Mouse (Mus musculus) heart, embryonic 11.5 days (tissue): ENCODE measurements around the gene F5. TPM values are rescaled to one million over a fixed set of nuclear protein-coding genes. Genes with fewer than 3 reads are reported as not detected.

ENCODE experiments used
- ATAC-seq: fragments of 200-750 bp; cut with Nextera tagmentation; replicated peaks from 2 replicates; pipeline ENCODE4 v1.8.0; 2017; ENCODE audit warnings: moderate library complexity; ENCODE audit not compliant: insufficient number of reproducible peaks, low FRiP score, low TSS enrichment
- H3K27ac ChIP-seq: fragments of 300-500 bp; sonication (generic); 2 replicates; pipeline ENCODE4 v1.5.1; 2014; ENCODE audit warnings: mild to moderate bottlenecking, low read depth, low read length
- H3K27me3 ChIP-seq: fragments of 300-500 bp; sonication (generic); 2 replicates; pipeline ENCODE4 v1.6.1; 2014; ENCODE audit warnings: mild to moderate bottlenecking, low read length, mixed read lengths; ENCODE audit not compliant: control insufficient read depth, insufficient read depth
- H3K36me3 ChIP-seq: fragments of 300-500 bp; sonication (generic); 2 replicates; pipeline ENCODE4 v1.6.1; 2014; ENCODE audit warnings: mild to moderate bottlenecking, low read length, moderate library complexity, mixed read lengths; ENCODE audit not compliant: control insufficient read depth, insufficient read depth
- H3K4me1 ChIP-seq: fragments of 300-500 bp; sonication (generic); 2 replicates; pipeline ENCODE4 v1.6.1; 2014; ENCODE audit warnings: low read length; ENCODE audit not compliant: control insufficient read depth, insufficient read depth
- H3K4me2 ChIP-seq: fragments of 300-500 bp; sonication (generic); 2 replicates; pipeline ENCODE4 v1.6.1; 2014; ENCODE audit warnings: mild to moderate bottlenecking, moderate library complexity
- H3K4me3 ChIP-seq: fragments of 300-500 bp; sonication (generic); 2 replicates; pipeline ENCODE4 v1.5.1; 2014; ENCODE audit warnings: low read depth, low read length
- H3K9ac ChIP-seq: fragments of 300-500 bp; sonication (generic); 2 replicates; pipeline ENCODE4 v1.6.1; 2014; ENCODE audit warnings: mild to moderate bottlenecking, low read depth, low read length, moderate library complexity
- H3K9me3 ChIP-seq: fragments of 300-500 bp; sonication (generic); replicated peaks from 2 replicates; pipeline ENCODE4 v1.6.1; 2016; ENCODE audit warnings: low read length; ENCODE audit not compliant: control insufficient read depth
- WGBS: fragments of 180-500 bp; shearing (Covaris S2); extraction: QIAGEN DNeasy Blood & Tissue Kit; methylation state at CpG from one replicate; pipeline ENCODE4 v1.1.7; 2014; ENCODE audit not compliant: insufficient replicate concordance; 5-methylcytosine and 5-hydroxymethylcytosine counted together
- polyA plus RNA-seq: library from polyadenylated mRNA; unstranded; fragments of >200 nt; fragmentation: Nextera tagmentation; extraction: Ambion mirVana; gene quantifications from 2 replicates; pipeline ENCODE4 v1.2.1, GENCODE M21; 2014

F5 gene
- polyA plus RNA-seq, 1 experiment from 2014 or later: 0.70 TPM

DNA sequence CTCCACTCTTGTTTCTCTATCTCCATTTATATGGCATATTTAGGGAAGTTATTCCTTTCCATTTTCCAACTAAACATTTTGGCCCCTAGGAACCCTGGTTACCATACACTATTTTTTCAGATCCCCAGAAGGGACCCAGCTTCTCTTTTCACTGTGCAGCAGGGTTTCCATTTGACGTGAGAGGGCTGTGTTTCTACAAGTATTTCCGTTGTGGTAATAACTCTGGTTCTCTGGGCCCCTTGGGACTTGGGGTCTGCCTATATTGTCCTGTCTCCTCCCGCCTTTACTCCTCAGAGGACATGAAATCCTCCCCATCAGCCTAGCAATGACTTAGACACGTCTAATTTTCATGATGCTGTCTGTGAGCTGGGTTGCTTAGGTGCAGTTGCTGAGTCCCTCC, 12.2 kb upstream of the F5 start:
- WGBS: 61% methylated on average over 4 of the region's 4 CpGs
- Histone ChIP-seq H3K4me3 (no peak overlapping the region), H3K9me3 (no peaks in the 10 kb centered on the region), H3K36me3 (no peaks in the 10 kb centered on the region), H3K4me1 (0 out of 2 replicates have a peak, but pooled peaks cover 2% of the 10 kb centered on the region), H3K4me2 (no peak overlapping the region), H3K27ac (no peak overlapping the region), H3K9ac (no peak overlapping the region), H3K27me3 (no peaks in the 10 kb centered on the region)
- no peak for ATAC-seq

DNA sequence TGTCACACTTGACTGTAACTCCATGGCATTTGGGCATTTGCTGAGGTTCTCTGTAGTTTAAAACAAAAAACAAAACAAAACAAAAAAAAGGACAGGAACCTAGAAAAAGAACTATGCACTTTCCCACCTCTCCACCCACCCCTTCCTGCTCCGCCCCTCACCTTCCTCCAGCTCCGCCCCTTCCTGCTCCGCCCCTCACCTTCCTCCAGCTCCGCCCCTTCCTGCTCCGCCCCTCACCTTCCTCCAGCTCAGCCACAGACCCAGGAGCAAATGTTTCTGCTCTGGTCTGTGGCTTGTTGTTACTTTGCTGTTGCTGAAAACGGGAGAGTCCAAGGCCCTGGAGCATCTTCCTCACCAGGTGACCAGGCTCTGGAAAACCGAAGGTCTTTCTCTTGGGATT, 2.6 kb upstream of the F5 start:
- no peaks in the 10 kb centered on the region for H3K36me3 ChIP-seq
- no peak overlapping the region for H3K4me2 ChIP-seq
- 88% methylated on average over 7 of the region's 7 CpGs for WGBS
- H3K4me1 ChIP-seq: no peaks in the 10 kb centered on the region
- H3K27ac ChIP-seq: no peak overlapping the region
- no peak for ATAC-seq
- no peaks in the 10 kb centered on the region for H3K27me3 ChIP-seq
- H3K4me3 ChIP-seq: no peak overlapping the region
- no peaks in the 10 kb centered on the region for H3K9me3 ChIP-seq
- H3K9ac ChIP-seq: no peak overlapping the region

DNA sequence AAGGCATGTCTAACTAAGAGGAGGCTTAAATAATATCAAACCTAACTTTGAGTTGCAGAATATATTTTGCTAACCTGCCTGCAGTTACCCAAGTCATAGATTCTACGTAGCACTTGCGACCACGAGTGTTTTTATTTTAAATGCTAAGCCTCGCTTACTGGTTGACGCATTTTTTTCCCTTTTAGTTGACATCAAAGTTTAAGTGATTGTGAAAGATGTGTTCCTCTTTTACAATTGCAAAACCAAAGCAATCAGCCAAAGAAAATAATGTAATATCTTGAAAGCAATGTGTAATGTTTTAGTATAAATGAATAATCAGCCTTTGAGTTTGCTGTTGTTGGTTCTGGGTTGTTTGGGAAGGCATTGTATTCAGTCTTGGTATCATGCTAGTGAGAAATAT, 1.2 kb downstream of the F5 start:
- no peak overlapping the region for H3K9ac ChIP-seq
- no peaks in the 10 kb centered on the region for H3K4me1 ChIP-seq
- H3K27me3 ChIP-seq: no peaks in the 10 kb centered on the region
- H3K36me3 ChIP-seq: no peaks in the 10 kb centered on the region
- no peak overlapping the region for H3K27ac ChIP-seq
- WGBS: 84% methylated on average over 5 of the region's 5 CpGs
- H3K4me2 ChIP-seq: no peak overlapping the region
- H3K4me3 ChIP-seq: no peak overlapping the region
- H3K9me3 ChIP-seq: no peaks in the 10 kb centered on the region
- ATAC-seq: no peak

DNA sequence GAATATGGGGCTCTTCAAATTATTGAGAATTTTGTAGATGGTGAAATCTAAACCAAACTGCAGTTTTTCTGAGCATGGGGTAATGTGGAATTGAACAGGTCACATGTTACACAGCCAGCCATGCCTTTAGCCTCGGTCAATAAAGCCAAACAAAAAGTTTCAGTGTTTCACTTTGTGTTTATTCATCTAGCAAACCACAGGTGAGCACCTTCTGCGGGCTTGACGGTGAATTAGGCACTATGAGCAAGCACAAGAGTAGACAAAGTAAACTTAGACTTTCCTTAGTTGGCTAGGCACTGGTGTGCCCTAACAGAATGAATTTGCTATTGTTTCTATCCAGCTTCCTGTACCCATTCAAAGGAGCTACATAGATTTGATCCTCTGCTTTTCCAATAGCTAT, 3.3 kb downstream of the F5 start:
- Histone ChIP-seq H3K27ac (no peak overlapping the region), H3K4me1 (no peaks in the 10 kb centered on the region), H3K36me3 (no peaks in the 10 kb centered on the region), H3K9ac (no peak overlapping the region), H3K4me2 (no peak overlapping the region), H3K27me3 (no peaks in the 10 kb centered on the region), H3K9me3 (no peaks in the 10 kb centered on the region), H3K4me3 (no peak overlapping the region)
- 68% methylated on average over 3 of the region's 3 CpGs for WGBS
- no peak for ATAC-seq

DNA sequence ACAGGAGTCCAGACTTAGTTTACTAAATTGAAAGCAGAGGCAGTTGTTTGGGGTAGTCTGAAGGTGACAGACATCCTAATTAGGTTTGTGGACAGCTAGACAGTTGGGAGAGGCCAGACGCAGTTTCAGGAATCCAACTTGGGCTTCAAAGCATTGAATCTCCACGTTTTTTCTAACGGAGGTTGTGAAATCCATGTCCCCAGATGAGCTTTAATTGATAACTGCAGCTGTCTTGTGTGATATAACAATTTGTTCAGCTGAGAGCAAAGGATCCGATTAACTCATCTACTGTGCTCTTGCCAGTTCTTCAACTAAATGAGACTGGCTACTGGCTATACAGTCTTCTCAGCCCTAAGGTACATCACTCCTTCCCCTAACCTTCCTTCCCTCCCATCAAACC, 6.9 kb downstream of the F5 start:
- WGBS: 64% methylated on average over 4 of the region's 4 CpGs
- no peak overlapping the region for H3K4me3 ChIP-seq
- no peak overlapping the region for H3K27ac ChIP-seq
- no peak overlapping the region for H3K9ac ChIP-seq
- no peaks in the 10 kb centered on the region for H3K27me3 ChIP-seq
- no peaks in the 10 kb centered on the region for H3K9me3 ChIP-seq
- H3K36me3 ChIP-seq: no peaks in the 10 kb centered on the region
- ATAC-seq: no peak
- no peak overlapping the region for H3K4me2 ChIP-seq
- no peaks in the 10 kb centered on the region for H3K4me1 ChIP-seq

DNA sequence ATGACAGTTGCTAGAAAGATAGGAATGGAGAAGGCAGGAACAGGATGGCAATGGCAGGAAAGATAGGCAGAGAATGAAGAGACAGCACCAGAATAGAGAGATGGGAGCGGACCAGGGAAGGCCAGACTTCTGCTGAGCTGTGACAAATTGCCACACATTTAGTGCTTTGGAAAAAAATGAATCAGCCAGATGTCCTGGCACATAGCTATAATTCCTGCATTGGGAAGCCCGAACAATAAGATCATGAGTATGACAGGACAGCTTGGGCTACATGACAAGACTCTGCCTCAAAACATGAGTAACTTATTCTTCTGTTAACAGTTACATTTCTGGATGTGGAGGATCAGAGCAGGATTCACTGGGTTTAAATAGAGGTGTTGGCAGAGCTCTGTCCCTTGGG, 8.1 kb downstream of the F5 start:
- Histone ChIP-seq H3K9ac (no peak overlapping the region), H3K36me3 (no peaks in the 10 kb centered on the region), H3K27me3 (no peaks in the 10 kb centered on the region), H3K9me3 (no peaks in the 10 kb centered on the region), H3K27ac (no peak overlapping the region), H3K4me1 (no peaks in the 10 kb centered on the region), H3K4me3 (no peak overlapping the region), H3K4me2 (no peak overlapping the region)
- no peak for ATAC-seq
- WGBS: 83% methylated on average over 2 of the region's 2 CpGs

DNA sequence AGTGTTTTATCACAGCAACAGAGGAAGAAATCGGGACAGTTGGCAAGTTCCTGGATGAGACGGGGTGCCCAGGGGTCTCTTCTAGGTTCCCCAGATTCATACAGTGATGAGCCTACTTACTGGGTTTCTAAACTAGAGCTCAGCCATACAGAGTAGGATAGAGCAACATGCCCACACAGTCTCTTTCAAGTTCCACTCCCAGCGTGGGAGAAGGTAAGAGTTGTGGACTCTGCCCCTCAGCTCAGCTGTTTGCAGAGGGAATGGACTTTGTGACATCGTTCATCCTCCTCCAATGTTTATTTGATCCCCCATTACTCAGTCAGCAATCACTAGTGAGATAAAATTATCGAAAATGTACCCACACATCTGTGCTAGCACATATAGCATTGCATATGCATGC, 11.1 kb downstream of the F5 start:
- Histone ChIP-seq H3K4me3 (no peak overlapping the region), H3K9me3 (no peaks in the 10 kb centered on the region), H3K9ac (no peak overlapping the region), H3K27me3 (no peaks in the 10 kb centered on the region), H3K27ac (no peak overlapping the region), H3K4me1 (no peaks in the 10 kb centered on the region), H3K4me2 (no peak overlapping the region), H3K36me3 (no peaks in the 10 kb centered on the region)
- 73% methylated on average over 5 of the region's 5 CpGs for WGBS
- ATAC-seq: no peak

DNA sequence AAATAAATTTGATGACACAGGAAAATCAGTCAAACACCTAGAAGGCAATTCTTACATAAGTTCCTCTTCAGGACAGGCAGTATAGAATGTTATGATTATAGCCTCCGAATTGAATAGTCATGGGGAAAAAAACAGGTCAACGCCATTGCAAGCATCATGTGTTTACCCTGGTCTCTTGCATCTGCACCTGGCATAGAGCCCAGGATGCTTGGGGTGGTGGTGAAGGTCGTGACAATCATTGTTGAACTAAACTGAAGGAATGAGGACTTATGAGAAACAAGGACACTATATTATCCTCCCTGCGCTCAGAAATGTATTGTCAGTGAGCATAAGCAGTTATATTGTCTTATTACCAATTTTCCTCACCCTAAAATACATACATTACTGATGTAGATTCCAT, 17.2 kb downstream of the F5 start:
- no peak overlapping the region for H3K9ac ChIP-seq
- no peaks in the 10 kb centered on the region for H3K4me1 ChIP-seq
- H3K4me3 ChIP-seq: no peak overlapping the region
- H3K4me2 ChIP-seq: no peak overlapping the region
- H3K27ac ChIP-seq: no peak overlapping the region
- H3K9me3 ChIP-seq: no peaks in the 10 kb centered on the region
- no peak for ATAC-seq
- H3K27me3 ChIP-seq: no peaks in the 10 kb centered on the region
- 78% methylated on average over 4 of the region's 4 CpGs for WGBS
- H3K36me3 ChIP-seq: no peaks in the 10 kb centered on the region

DNA sequence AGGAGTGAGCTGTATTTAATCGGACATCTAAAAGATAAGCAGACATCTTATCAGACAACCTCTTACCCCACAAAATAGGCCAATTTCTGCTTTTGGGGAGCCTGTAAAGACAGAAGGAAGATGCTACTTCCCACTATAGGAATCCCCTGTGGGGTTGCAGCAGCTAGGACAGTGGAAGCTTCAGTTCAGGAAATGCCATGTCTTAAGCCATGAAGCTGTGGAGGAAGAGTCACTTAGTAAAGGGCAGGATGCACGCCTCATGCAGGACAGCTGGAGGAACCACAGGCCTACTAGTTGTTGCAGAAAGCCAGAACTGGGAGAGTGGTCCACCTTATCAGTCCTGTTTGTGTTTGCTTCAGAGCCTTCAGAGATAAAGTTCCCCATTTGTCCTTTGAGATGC, 18.8 kb downstream of the F5 start:
- H3K9me3 ChIP-seq: no peaks in the 10 kb centered on the region
- no peak overlapping the region for H3K27ac ChIP-seq
- no peak overlapping the region for H3K9ac ChIP-seq
- H3K27me3 ChIP-seq: no peaks in the 10 kb centered on the region
- no peak overlapping the region for H3K4me3 ChIP-seq
- no peak overlapping the region for H3K4me2 ChIP-seq
- H3K4me1 ChIP-seq: no peaks in the 10 kb centered on the region
- ATAC-seq: no peak
- WGBS: 44% methylated on average over 2 of the region's 2 CpGs
- H3K36me3 ChIP-seq: no peaks in the 10 kb centered on the region
